Mouse (Mus musculus) olfactory bulb, adult 2 months (tissue): ENCODE measurements around the gene Optn.

Source experiments
- CTCF ChIP-seq: fragments of 200-500 bp; IDR thresholded peaks from 2 replicates; pipeline ENCODE4 v1.5.1; 2012; ENCODE audit warnings: low read depth, mild to moderate bottlenecking, low read length, moderate library complexity; ENCODE audit not compliant: insufficient read depth
- POLR2A ChIP-seq: fragments of 200-500 bp; IDR thresholded peaks from 2 replicates; pipeline ENCODE4 v1.6.1; 2012; ENCODE audit warnings: mild to moderate bottlenecking, low read depth, low read length, moderate library complexity; ENCODE audit not compliant: insufficient read depth

- no peak for TF ChIP-seq CTCF
- TF ChIP-seq POLR2A = no peak
Observed at GRCm38 (mm10) chr2:5067951-5068350, 4.1 kb upstream of the Optn start.
